Mouse (Mus musculus) kidney, adult 2 months (tissue): ENCODE data around the gene Thegl.

ENCODE experiments used
- CTCF ChIP-seq: fragments of 200-500 bp; conservative IDR thresholded peaks from 2 replicates; pipeline ENCODE4 v1.5.1; 2011; ENCODE audit warnings: low read depth, mild to moderate bottlenecking, control low read depth, low read length, moderate library complexity, mixed read lengths; ENCODE audit not compliant: insufficient read depth, insufficient read length
- POLR2A ChIP-seq: fragments of 200-500 bp; IDR thresholded peaks from one replicate; pipeline ENCODE4 v1.6.1; 2011; ENCODE audit warnings: low read depth, low read length, control low read depth

DNA sequence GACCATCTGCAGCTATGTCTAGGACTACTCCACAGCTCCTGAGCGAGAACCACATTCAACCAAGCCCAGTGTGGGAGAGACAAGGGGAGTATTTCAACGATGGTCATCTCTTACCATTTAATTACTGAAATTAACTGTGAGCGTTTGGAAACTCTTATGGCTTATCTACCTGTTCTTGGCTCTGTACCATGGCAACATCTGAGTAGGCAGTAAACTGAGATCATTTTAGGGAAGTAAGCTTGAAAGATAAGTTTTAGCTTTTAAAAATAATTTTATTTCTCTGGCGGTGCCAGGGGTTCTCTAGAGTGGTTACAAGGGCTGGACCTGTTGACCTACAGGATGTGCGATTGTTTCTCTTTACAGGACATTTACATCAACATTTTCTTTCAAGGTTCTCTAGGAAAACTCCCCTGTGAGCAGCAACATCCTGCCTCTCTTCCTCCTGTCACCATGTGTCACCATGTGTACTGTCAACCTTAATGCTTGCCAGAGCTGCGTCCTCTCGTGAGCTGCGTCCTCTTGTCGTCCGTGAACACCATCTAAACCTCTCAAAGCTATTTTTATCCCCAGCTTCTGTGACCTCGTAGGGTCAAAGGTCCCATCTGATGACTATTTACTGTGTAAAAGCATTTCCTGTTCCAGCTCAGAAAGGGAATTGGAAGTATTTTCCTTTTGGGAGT lies 83.6 kb downstream of the Thegl start:
- TF ChIP-seq POLR2A: no peak
- TF ChIP-seq CTCF: no peak
